Mouse (Mus musculus) neural tube, embryonic 14.5 days (tissue): ENCODE measurements around the gene Cnnm1. TPM values are rescaled to one million over a fixed set of nuclear protein-coding genes. Genes with fewer than 3 reads are reported as not detected.

Experiments
- ATAC-seq: fragments of 200-750 bp; cut with Nextera tagmentation; 2 replicates; pipeline ENCODE4 v1.8.0; 2017; ENCODE audit warnings: low read depth, mild to moderate bottlenecking, moderate TSS enrichment, moderate library complexity
- H3K27ac ChIP-seq: fragments of 300-500 bp; sonication (generic); 2 replicates; pipeline ENCODE4 v1.5.1; 2014; ENCODE audit warnings: low read depth, mild to moderate bottlenecking, control low read depth, low read length, moderate library complexity, mixed read lengths
- H3K27me3 ChIP-seq: fragments of 300-500 bp; sonication (generic); 2 replicates; pipeline ENCODE4 v1.6.1; 2014; ENCODE audit warnings: low read length; ENCODE audit not compliant: control insufficient read depth, insufficient read depth
- H3K36me3 ChIP-seq: fragments of 300-500 bp; sonication (generic); 2 replicates; pipeline ENCODE4 v1.6.1; 2014; ENCODE audit warnings: low read length, mixed read lengths; ENCODE audit not compliant: control insufficient read depth, insufficient read depth
- H3K4me1 ChIP-seq: fragments of 300-500 bp; sonication (generic); 2 replicates; pipeline ENCODE4 v1.6.1; 2014; ENCODE audit warnings: low read length; ENCODE audit not compliant: control insufficient read depth, insufficient read depth
- H3K4me2 ChIP-seq: fragments of 300-500 bp; sonication (generic); 2 replicates; pipeline ENCODE4 v1.6.1; 2014; ENCODE audit warnings: mild to moderate bottlenecking, low read depth, low read length, control low read depth
- H3K4me3 ChIP-seq: fragments of 300-500 bp; sonication (generic); 2 replicates; pipeline ENCODE4 v1.5.1; 2014; ENCODE audit warnings: low read depth, low read length, control low read depth, mixed read lengths
- H3K9ac ChIP-seq: fragments of 300-500 bp; sonication (generic); replicated peaks from 2 replicates; pipeline ENCODE4 v1.6.1; 2014; ENCODE audit warnings: low read depth, mild to moderate bottlenecking, control low read depth, low read length, mixed read lengths
- H3K9me3 ChIP-seq: fragments of 300-500 bp; sonication (generic); 2 replicates; pipeline ENCODE4 v1.6.1; 2016; ENCODE audit warnings: low read length; ENCODE audit not compliant: control insufficient read depth
- WGBS: fragments of 180-500 bp; shearing (Covaris S2); extraction: QIAGEN DNeasy Blood & Tissue Kit; methylation state at CpG from one replicate; pipeline ENCODE4 v1.1.7; 2014; 5-methylcytosine and 5-hydroxymethylcytosine counted together
- polyA plus RNA-seq: library from polyadenylated mRNA; unstranded; fragments of >200 nt; fragmentation: Nextera tagmentation; extraction: Ambion mirVana; gene quantifications from 2 replicates; pipeline ENCODE4 v1.2.1, GENCODE M21; 2014

Cnnm1 gene
- polyA plus RNA-seq, 1 experiment from 2014 or later, result 7.4 TPM

GRCm38 (mm10) chr19:43520402-43520801 is 80.2 kb downstream of the Cnnm1 start:
- no peak overlapping the region for H3K4me3 ChIP-seq
- H3K36me3 ChIP-seq, result no peaks in the 10 kb centered on the region
- peaks cover 17% of the 10 kb centered on the region for H3K4me1 ChIP-seq
- no peak for ATAC-seq
- no peak overlapping the region for H3K27ac ChIP-seq
- H3K9ac ChIP-seq, result no peak overlapping the region
- H3K4me2 ChIP-seq, result no peak overlapping the region
- no peaks in the 10 kb centered on the region for H3K9me3 ChIP-seq
- 82% methylated on average over 9 of the region's 10 CpGs for WGBS
- H3K27me3 ChIP-seq, result no peaks in the 10 kb centered on the region

GRCm38 (mm10) chr19:43521362-43521761 is 81.1 kb downstream of the Cnnm1 start:
- Histone ChIP-seq H3K9me3 (no peaks in the 10 kb centered on the region), H3K4me2 (peak overlapping the region; percentile 8; the same call in 1 of the 2 replicates), H3K9ac (no peak overlapping the region), H3K4me3 (no peak overlapping the region), H3K4me1 (peaks cover 18% of the 10 kb centered on the region), H3K27ac (no peak overlapping the region), H3K27me3 (no peaks in the 10 kb centered on the region), H3K36me3 (no peaks in the 10 kb centered on the region)
- ATAC-seq, result no peak
- WGBS, result 44% methylated on average over 8 of the region's 8 CpGs

- no peaks in the 10 kb centered on the region for H3K9me3 ChIP-seq
- H3K27ac ChIP-seq, result no peak overlapping the region
- H3K9ac ChIP-seq, result no peak overlapping the region
- H3K4me2 ChIP-seq, result peak overlapping the region; percentile 17; the same call in 1 of the 2 replicates
- no peak for ATAC-seq
- H3K4me1 ChIP-seq, result peaks cover 18% of the 10 kb centered on the region
- WGBS, result 87% methylated on average over 9 of the region's 9 CpGs
- H3K27me3 ChIP-seq, result no peaks in the 10 kb centered on the region
- no peak overlapping the region for H3K4me3 ChIP-seq
- no peaks in the 10 kb centered on the region for H3K36me3 ChIP-seq
Observed at GRCm38 (mm10) chr19:43521996-43522395, 81.8 kb downstream of the Cnnm1 start.

- Histone ChIP-seq H3K27me3 (no peaks in the 10 kb centered on the region), H3K4me3 (peak overlapping the region; percentile 56), H3K4me1 (peaks cover 18% of the 10 kb centered on the region), H3K9ac (peak overlapping the region; percentile 71; the same call in 1 of the 2 replicates), H3K27ac (no peak overlapping the region), H3K4me2 (peak overlapping the region; percentile 64), H3K9me3 (no peaks in the 10 kb centered on the region), H3K36me3 (no peaks in the 10 kb centered on the region)
- ATAC-seq, result no peak
- 6% methylated on average over 12 of the region's 12 CpGs for WGBS
Observed at GRCm38 (mm10) chr19:43523551-43523950, 83.3 kb downstream of the Cnnm1 start.

- H3K4me1 ChIP-seq, result peaks cover 18% of the 10 kb centered on the region
- ATAC-seq, result peak; percentile 100
- WGBS, result under 1% methylated on average over 58 of the region's 58 CpGs
- H3K27me3 ChIP-seq, result no peaks in the 10 kb centered on the region
- H3K9ac ChIP-seq, result peak within 1 kb of the TSS; percentile 71
- peak within 1 kb of the TSS; percentile 76 for H3K27ac ChIP-seq
- peak within 1 kb of the TSS; percentile 56 for H3K4me3 ChIP-seq
- H3K9me3 ChIP-seq, result no peaks in the 10 kb centered on the region
- peak within 1 kb of the TSS; percentile 76 for H3K4me2 ChIP-seq
- H3K36me3 ChIP-seq, result no peaks in the 10 kb centered on the region
Observed at GRCm38 (mm10) chr19:43524187-43525103, 84.2 kb downstream of the Cnnm1 start, which contains the start of gene Got1. Got1 (minus strand) TSS chr19:43524605.

GRCm38 (mm10) chr19:43525104-43525482 is 84.9 kb downstream of the Cnnm1 start:
- H3K9me3 ChIP-seq, result no peaks in the 10 kb centered on the region
- no peak; the same call in 1 of the 2 replicates for ATAC-seq
- WGBS, result 21% methylated on average over 10 of the region's 10 CpGs

GRCm38 (mm10) chr19:43525566-43525965 is 85.3 kb downstream of the Cnnm1 start:
- Histone ChIP-seq H3K27me3 (no peaks in the 10 kb centered on the region), H3K36me3 (no peaks in the 10 kb centered on the region), H3K27ac (no peak overlapping the region), H3K4me1 (peaks cover 16% of the 10 kb centered on the region), H3K9ac (no peak overlapping the region; the same call in 1 of the 2 replicates), H3K9me3 (no peaks in the 10 kb centered on the region), H3K4me3 (peak overlapping the region; percentile 56; the same call in 1 of the 2 replicates), H3K4me2 (peak overlapping the region; percentile 76)
- ATAC-seq, result no peak
- WGBS, result 93% methylated on average over 7 of the region's 7 CpGs

More at GRCm38 (mm10) chr19:43525104-43525482, 84.9 kb downstream of the Cnnm1 start:
- peak overlapping the region; percentile 76 for H3K27ac ChIP-seq
- H3K9ac ChIP-seq, result peak overlapping the region; percentile 71
- H3K4me1 ChIP-seq, result peaks cover 18% of the 10 kb centered on the region
- H3K4me2 ChIP-seq, result peak overlapping the region; percentile 76
- H3K4me3 ChIP-seq, result peak overlapping the region; percentile 56
- no peaks in the 10 kb centered on the region for H3K36me3 ChIP-seq
- no peaks in the 10 kb centered on the region for H3K27me3 ChIP-seq

- no peak for ATAC-seq
Observed at GRCm38 (mm10) chr19:43526025-43526424, 85.8 kb downstream of the Cnnm1 start.

GRCm38 (mm10) chr19:43527131-43527530 is 86.9 kb downstream of the Cnnm1 start:
- Histone ChIP-seq H3K9ac (no peak overlapping the region), H3K36me3 (no peaks in the 10 kb centered on the region), H3K4me3 (no peak overlapping the region), H3K27me3 (no peaks in the 10 kb centered on the region), H3K9me3 (no peaks in the 10 kb centered on the region), H3K4me2 (no peak overlapping the region), H3K27ac (no peak overlapping the region), H3K4me1 (peaks cover 14% of the 10 kb centered on the region)
- 17% methylated on average over 11 of the region's 11 CpGs for WGBS
- no peak for ATAC-seq

More at GRCm38 (mm10) chr19:43526025-43526424, 85.8 kb downstream of the Cnnm1 start:
- Histone ChIP-seq H3K9ac (no peak overlapping the region), H3K36me3 (no peaks in the 10 kb centered on the region), H3K27me3 (no peaks in the 10 kb centered on the region), H3K9me3 (no peaks in the 10 kb centered on the region), H3K4me2 (no peak overlapping the region), H3K4me3 (no peak overlapping the region), H3K27ac (no peak overlapping the region), H3K4me1 (peaks cover 14% of the 10 kb centered on the region)
- WGBS, result 92% methylated on average over 9 of the region's 9 CpGs
